Mouse (Mus musculus): ENCODE results near the gene Olfr470.
"Not testable (repeated sequence)": the region's sequence is repeated elsewhere in the genome, so short reads cannot be mapped to it uniquely, and the experiment has no call there.

The Olfr470 gene

DNA sequence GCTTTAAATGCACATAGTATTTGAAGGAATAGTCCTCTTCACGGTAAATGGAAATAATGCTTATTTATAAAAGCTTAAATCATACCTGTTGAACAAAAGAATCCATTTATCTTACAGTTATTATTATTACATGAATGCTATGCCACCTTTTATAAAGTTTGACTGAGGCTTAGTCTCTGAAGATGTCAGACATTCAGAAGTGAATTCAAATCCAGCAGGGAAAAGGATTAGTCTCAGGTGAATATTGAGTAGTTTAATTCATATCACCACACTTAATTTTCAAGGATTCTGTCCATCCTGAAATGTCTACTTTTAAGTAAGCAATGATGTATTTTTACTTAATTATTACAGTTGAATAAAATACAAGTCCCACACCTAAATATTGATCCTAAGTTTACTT lies at the start of gene Olfr470:
Olfr470 (minus strand) TSS at position 101 of the 400 bp plus-strand sequence.
- not testable (repeated sequence) for DNase-seq

GRCm38 (mm10) chr7:107841719-107842118 lies 5.6 kb downstream of the Olfr470 start:
- no peak for DNase-seq

- not testable (repeated sequence) for DNase-seq
Measured at GRCm38 (mm10) chr7:107825441-107825840, 21.8 kb downstream of the Olfr470 start, which contains the start of gene Olfr469. TSS of gene Olfr469 (minus strand) at chr7:107825541.

DNA sequence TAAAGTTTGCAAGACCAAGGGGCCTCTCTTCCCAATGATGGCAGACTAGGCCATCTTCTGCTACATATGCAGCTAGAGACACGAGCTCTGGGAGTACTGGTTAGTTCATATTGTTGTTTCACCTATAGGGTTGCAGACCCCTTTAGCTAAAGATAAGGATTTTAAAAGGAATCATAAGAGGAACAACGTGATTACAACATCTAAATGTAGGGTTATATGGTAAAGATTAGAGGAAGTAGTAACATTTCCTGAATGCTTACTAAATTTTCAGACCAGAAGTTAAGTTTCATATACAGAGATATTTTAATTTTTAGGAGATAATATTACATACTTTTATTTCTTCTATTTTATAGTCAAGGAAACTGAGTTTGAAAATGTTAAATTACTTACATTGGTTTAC lies 23.4 kb downstream of the Olfr470 start:
- not testable (repeated sequence) for DNase-seq

GRCm38 (mm10) chr7:107819442-107819841 lies 27.8 kb downstream of the Olfr470 start:
- no peak for DNase-seq

- DNase-seq: no peak
Measured at GRCm38 (mm10) chr7:107811963-107812362, 35.3 kb downstream of the Olfr470 start, which contains the start of gene Olfr467. TSS of gene Olfr467 (plus strand) at chr7:107812263.

DNA sequence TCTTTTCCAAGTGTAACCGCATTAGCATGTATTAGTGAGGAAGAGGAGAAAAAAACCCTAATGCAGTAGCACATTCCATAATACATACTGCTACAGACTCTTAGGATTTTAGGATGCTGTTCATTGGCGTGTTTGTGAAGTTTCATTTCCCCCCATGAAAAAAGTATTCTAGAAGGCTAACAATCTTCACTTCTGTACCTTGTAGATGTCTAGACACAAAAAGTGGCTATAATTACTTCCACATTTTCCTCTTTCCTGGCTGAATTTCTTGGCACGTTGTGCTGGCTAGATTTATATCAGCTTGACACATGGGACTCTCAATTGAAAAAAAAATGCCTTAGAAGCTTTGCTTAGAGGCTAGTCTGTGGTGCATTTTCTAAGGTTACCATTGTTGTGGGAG lies 45.2 kb downstream of the Olfr470 start:
- DNase-seq: no peak

DNA sequence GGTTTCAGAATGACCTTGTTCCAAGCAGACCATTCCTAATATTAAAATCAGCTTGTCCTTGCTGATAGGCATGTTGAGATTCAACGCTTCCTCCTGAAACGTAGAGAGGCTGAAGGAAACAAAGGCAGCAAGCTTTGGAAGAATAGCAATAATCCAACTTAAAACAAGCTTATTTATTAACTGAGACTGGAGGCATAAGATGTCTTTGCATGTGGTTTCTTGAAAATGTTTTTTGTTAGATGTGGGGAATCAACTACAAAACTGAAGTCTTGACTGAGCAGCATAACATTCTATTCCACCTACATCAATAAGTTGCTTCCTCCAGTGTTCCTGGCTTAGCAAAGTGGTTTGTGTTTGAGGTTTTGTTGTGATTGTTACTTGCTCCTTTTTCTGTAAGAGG lies 46.2 kb downstream of the Olfr470 start, which contains the start of gene Ovch2:
Ovch2 (minus strand) TSS at position 101 of the 400 bp plus-strand sequence.
- no peak for DNase-seq

DNA sequence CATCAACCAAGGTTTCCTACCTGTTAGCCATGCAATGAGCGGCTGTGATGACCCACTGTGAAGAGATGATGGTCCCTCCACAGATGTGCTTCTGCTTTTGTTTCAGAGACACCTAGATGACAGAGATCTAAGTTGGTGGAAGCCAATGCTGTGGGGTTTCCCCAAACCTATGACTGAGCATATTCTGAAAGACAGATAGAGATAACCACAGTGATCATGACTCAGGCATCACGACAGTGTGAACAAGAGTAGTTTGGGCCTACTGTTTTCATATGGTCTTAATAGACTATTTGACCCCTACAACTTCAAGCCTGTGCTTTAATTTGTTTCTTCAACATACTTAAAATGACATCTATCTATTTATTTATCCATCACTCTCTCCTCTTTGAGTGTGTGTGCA lies 50.8 kb downstream of the Olfr470 start:
- no peak for DNase-seq
